Comparison of ENCODE assay signal across 8 mouse cellular contexts in the genomic region with DNA sequence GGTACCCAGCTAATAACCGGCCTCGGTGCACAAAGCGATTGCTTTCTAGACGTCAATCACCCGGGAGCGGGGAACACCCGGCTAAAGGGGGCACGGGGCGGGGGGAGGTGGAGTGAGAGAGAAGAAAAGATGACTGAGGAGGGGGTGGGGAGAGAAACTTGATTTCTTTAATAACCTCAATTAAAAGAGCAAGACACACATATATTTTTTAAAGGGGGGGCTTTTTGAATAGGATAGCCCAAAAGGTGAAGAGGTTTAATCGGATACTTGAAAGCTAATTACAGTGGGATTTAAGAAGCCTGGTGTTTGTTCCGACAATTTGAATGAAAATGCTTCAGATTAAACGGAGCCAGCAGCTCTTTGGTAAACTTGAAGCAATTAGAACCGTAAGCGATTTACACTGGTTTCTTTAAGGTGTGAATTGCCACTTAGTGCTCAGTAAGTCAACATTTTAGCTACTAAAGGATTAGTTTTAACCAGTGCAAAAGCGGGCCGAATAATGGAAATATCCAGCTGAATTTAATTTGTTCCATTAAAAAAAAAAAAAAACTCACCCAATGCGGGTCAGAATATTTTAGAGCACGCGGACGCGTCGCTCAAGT. TPM values are rescaled to one million over a fixed set of nuclear protein-coding genes. Genes with fewer than 3 reads are reported as not detected.
A peak's percentile ranks its signal among the peaks of the same experiment; 100 is the strongest.
DNase-seq lines count a peak whose midpoint lies in the region; ATAC-seq and TF ChIP-seq lines count a peak whose summit lies in the region.

No protein-coding gene starts in this region.

- peaks cover 32% of the 10 kb centered on the region for H3K4me1 ChIP-seq in heart, embryonic 15.5 days (replicated peaks)
- H3K4me1 ChIP-seq in bone marrow macrophage, adult 2 months (ENCODE audit: control insufficient read depth, insufficient read depth, low read length): peaks cover 12% of the 10 kb centered on the region; the same call in 1 of the 2 replicates
- H3K4me1 ChIP-seq in hindbrain, embryonic 14.5 days (replicated peaks; ENCODE audit: control insufficient read depth, insufficient read depth, low read length): peaks cover 8% of the 10 kb centered on the region; the same call in 1 of the 2 replicates
- H3K4me1 ChIP-seq in midbrain, embryonic 14.5 days (ENCODE audit: control insufficient read depth, insufficient read depth, low read length): peaks cover 12% of the 10 kb centered on the region; the same call in 1 of the 2 replicates

- peak overlapping the region; percentile 48 for H3K4me3 ChIP-seq in heart, embryonic 15.5 days
- peak overlapping the region; percentile 52 for H3K4me3 ChIP-seq in bone marrow macrophage, adult 2 months (ENCODE audit: insufficient read depth, low read length)
- H3K4me3 ChIP-seq in hindbrain, embryonic 14.5 days (replicated peaks; ENCODE audit: low read length): peak overlapping the region; percentile 31
- peak overlapping the region; percentile 34 for H3K4me3 ChIP-seq in midbrain, embryonic 14.5 days (replicated peaks; ENCODE audit: low read depth, low read length)

- H3K9ac ChIP-seq in heart, embryonic 15.5 days: no peak overlapping the region
- H3K9ac ChIP-seq in hindbrain, embryonic 14.5 days: no peak overlapping the region
- peak overlapping the region; percentile 37; the same call in 1 of the 2 replicates for H3K9ac ChIP-seq in midbrain, embryonic 14.5 days (replicated peaks; ENCODE audit: low read length)

- DNase-seq in heart, adult 11 months: no peak
- DNase-seq in hindbrain, embryonic 14.5 days (ENCODE audit: low spot score): peak; percentile 56
- DNase-seq in midbrain, embryonic 14.5 days: no peak
- DNase-seq in cerebellum, adult 9-11 months: no peak
- DNase-seq in gastrocnemius, postnatal 10 days: no peak
- DNase-seq in cerebellum, postnatal 36 days: no peak

- H3K36me3 ChIP-seq in heart, embryonic 15.5 days: no peaks in the 10 kb centered on the region
- H3K36me3 ChIP-seq in hindbrain, embryonic 14.5 days (replicated peaks; ENCODE audit: control insufficient read depth, insufficient read depth): no peaks in the 10 kb centered on the region
- no peaks in the 10 kb centered on the region for H3K36me3 ChIP-seq in midbrain, embryonic 14.5 days (ENCODE audit: control insufficient read depth, insufficient read depth, low read length)

- H3K4me2 ChIP-seq in heart, embryonic 15.5 days: peak overlapping the region; percentile 82
- H3K4me2 ChIP-seq in hindbrain, embryonic 14.5 days (replicated peaks): peak overlapping the region; percentile 70
- H3K4me2 ChIP-seq in midbrain, embryonic 14.5 days (ENCODE audit: low read length): peak overlapping the region; percentile 71

- ATAC-seq in heart, embryonic 15.5 days (replicated peaks; ENCODE audit: insufficient number of reproducible peaks, insufficient read depth, low FRiP score, low read depth): no peak
- no peak for ATAC-seq in hindbrain, embryonic 14.5 days (ENCODE audit: low FRiP score)
- no peak for ATAC-seq in midbrain, embryonic 14.5 days (ENCODE audit: low FRiP score, low TSS enrichment)

- WGBS in heart, embryonic 15.5 days: 2% methylated on average over 22 of the region's 22 CpGs
- WGBS in hindbrain, embryonic 14.5 days: under 1% methylated on average over 22 of the region's 22 CpGs
- under 1% methylated on average over 22 of the region's 22 CpGs for WGBS in midbrain, embryonic 14.5 days

- no peaks in the 10 kb centered on the region for H3K9me3 ChIP-seq in heart, embryonic 15.5 days (replicated peaks)
- no peaks in the 10 kb centered on the region for H3K9me3 ChIP-seq in hindbrain, embryonic 14.5 days (ENCODE audit: control insufficient read depth, low read length)
- no peaks in the 10 kb centered on the region for H3K9me3 ChIP-seq in midbrain, embryonic 14.5 days (ENCODE audit: control insufficient read depth, low read length)

- TF ChIP-seq POLR2A in bone marrow macrophage, adult 2 months (IDR thresholded peaks at IDR 0.05; ENCODE audit: borderline replicate concordance, low read depth, low read length): no peak

- peaks cover 95% of the 10 kb centered on the region for H3K27me3 ChIP-seq in heart, embryonic 15.5 days
- peaks cover 73% of the 10 kb centered on the region for H3K27me3 ChIP-seq in hindbrain, embryonic 14.5 days (ENCODE audit: control insufficient read depth, insufficient read depth, low read length)
- peaks cover 80% of the 10 kb centered on the region for H3K27me3 ChIP-seq in midbrain, embryonic 14.5 days (ENCODE audit: control insufficient read depth, insufficient read depth, low read length)

- TF ChIP-seq CTCF in bone marrow macrophage, adult 2 months (IDR thresholded peaks at IDR 0.05; ENCODE audit: low read depth, low read length): no peak

- H3K27ac ChIP-seq in heart, embryonic 15.5 days: no peak overlapping the region
- H3K27ac ChIP-seq in bone marrow macrophage, adult 2 months (ENCODE audit: insufficient read depth, low read depth, low read length): no peak overlapping the region
- H3K27ac ChIP-seq in hindbrain, embryonic 14.5 days: no peak overlapping the region
- H3K27ac ChIP-seq in midbrain, embryonic 14.5 days (replicated peaks; ENCODE audit: low read depth, low read length): no peak overlapping the region

RNA-seq across cellular contexts. Expression of gene Lhx8, which starts 1.6 kb away (rescaled TPM):
- 0.44 and 0.64 TPM in 2 replicates for polyA plus RNA-seq in heart, embryonic 15.5 days (2015; fragmentation: Nextera tagmentation; extraction: Ambion mirVana)
- not detected in 2 replicates for polyA plus RNA-seq in bone marrow macrophage, adult 2 months (2012; ENCODE audit: insufficient read depth, insufficient read length, missing spikeins)
- polyA plus RNA-seq in hindbrain, embryonic 14.5 days (2014; fragmentation: Nextera tagmentation; extraction: Ambion mirVana): 0.35 TPM in 1 of 2 replicates, not detected in the other
- polyA plus RNA-seq in midbrain, embryonic 14.5 days (2014; fragmentation: Nextera tagmentation; extraction: Ambion mirVana): 0.26 TPM in 1 of 2 replicates, not detected in the other
- under 1 TPM; 0.27 to 0.59 TPM for total RNA-seq in gastrocnemius, postnatal 10 days (2021)
